Mouse (Mus musculus) neural tube, embryonic 14.5 days (tissue): Measurements from ENCODE around the gene Tprn. TPM values are rescaled to one million over a fixed set of nuclear protein-coding genes. Genes with fewer than 3 reads are reported as not detected.

Experiments used
- ATAC-seq: fragments of 200-750 bp; cut with Nextera tagmentation; 2 replicates; pipeline ENCODE4 v1.8.0; 2017; ENCODE audit warnings: low read depth, mild to moderate bottlenecking, moderate TSS enrichment, moderate library complexity
- H3K27ac ChIP-seq: fragments of 300-500 bp; sonication (generic); 2 replicates; pipeline ENCODE4 v1.5.1; 2014; ENCODE audit warnings: low read depth, mild to moderate bottlenecking, control low read depth, low read length, moderate library complexity, mixed read lengths
- H3K27me3 ChIP-seq: fragments of 300-500 bp; sonication (generic); 2 replicates; pipeline ENCODE4 v1.6.1; 2014; ENCODE audit warnings: low read length; ENCODE audit not compliant: control insufficient read depth, insufficient read depth
- H3K36me3 ChIP-seq: fragments of 300-500 bp; sonication (generic); 2 replicates; pipeline ENCODE4 v1.6.1; 2014; ENCODE audit warnings: low read length, mixed read lengths; ENCODE audit not compliant: control insufficient read depth, insufficient read depth
- H3K4me1 ChIP-seq: fragments of 300-500 bp; sonication (generic); 2 replicates; pipeline ENCODE4 v1.6.1; 2014; ENCODE audit warnings: low read length; ENCODE audit not compliant: control insufficient read depth, insufficient read depth
- H3K4me2 ChIP-seq: fragments of 300-500 bp; sonication (generic); 2 replicates; pipeline ENCODE4 v1.6.1; 2014; ENCODE audit warnings: mild to moderate bottlenecking, low read depth, low read length, control low read depth
- H3K4me3 ChIP-seq: fragments of 300-500 bp; sonication (generic); 2 replicates; pipeline ENCODE4 v1.5.1; 2014; ENCODE audit warnings: low read depth, low read length, control low read depth, mixed read lengths
- H3K9ac ChIP-seq: fragments of 300-500 bp; sonication (generic); replicated peaks from 2 replicates; pipeline ENCODE4 v1.6.1; 2014; ENCODE audit warnings: low read depth, mild to moderate bottlenecking, control low read depth, low read length, mixed read lengths
- H3K9me3 ChIP-seq: fragments of 300-500 bp; sonication (generic); 2 replicates; pipeline ENCODE4 v1.6.1; 2016; ENCODE audit warnings: low read length; ENCODE audit not compliant: control insufficient read depth
- WGBS: fragments of 180-500 bp; shearing (Covaris S2); extraction: QIAGEN DNeasy Blood & Tissue Kit; methylation state at CpG from one replicate; pipeline ENCODE4 v1.1.7; 2014; 5-methylcytosine and 5-hydroxymethylcytosine counted together
- polyA plus RNA-seq: library from polyadenylated mRNA; unstranded; fragments of >200 nt; fragmentation: Nextera tagmentation; extraction: Ambion mirVana; gene quantifications from 2 replicates; pipeline ENCODE4 v1.2.1, GENCODE M21; 2014

The Tprn gene
- polyA plus RNA-seq, 1 experiment from 2014 or later, result 11.5 TPM

GRCm38 (mm10) chr2:25285551-25285950 is 23.1 kb downstream of the Tprn start:
- H3K4me1 ChIP-seq, result peaks cover 7% of the 10 kb centered on the region
- no peak overlapping the region for H3K9ac ChIP-seq
- ATAC-seq, result no peak
- WGBS, result 98% methylated on average over 2 of the region's 2 CpGs
- no peak overlapping the region for H3K4me2 ChIP-seq
- no peak overlapping the region for H3K27ac ChIP-seq
- H3K36me3 ChIP-seq, result peaks cover 35% of the 10 kb centered on the region
- peaks cover 25% of the 10 kb centered on the region for H3K27me3 ChIP-seq
- no peak overlapping the region for H3K4me3 ChIP-seq
- H3K9me3 ChIP-seq, result no peaks in the 10 kb centered on the region

GRCm38 (mm10) chr2:25286314-25286713 is 23.9 kb downstream of the Tprn start:
- WGBS, result 95% methylated on average over 1 of the region's 1 CpGs
- no peak overlapping the region for H3K9ac ChIP-seq
- ATAC-seq, result no peak
- H3K4me3 ChIP-seq, result no peak overlapping the region
- H3K27ac ChIP-seq, result no peak overlapping the region
- H3K27me3 ChIP-seq, result peaks cover 32% of the 10 kb centered on the region
- H3K36me3 ChIP-seq, result peaks cover 32% of the 10 kb centered on the region
- H3K9me3 ChIP-seq, result no peaks in the 10 kb centered on the region
- H3K4me2 ChIP-seq, result no peak overlapping the region
- peaks cover 13% of the 10 kb centered on the region for H3K4me1 ChIP-seq

GRCm38 (mm10) chr2:25286837-25287636 is 24.6 kb downstream of the Tprn start:
- peaks cover 39% of the 10 kb centered on the region for H3K27me3 ChIP-seq
- peaks cover 13% of the 10 kb centered on the region for H3K4me1 ChIP-seq
- WGBS, result 52% methylated on average over 7 of the region's 7 CpGs
- H3K9me3 ChIP-seq, result no peaks in the 10 kb centered on the region
- peaks cover 27% of the 10 kb centered on the region for H3K36me3 ChIP-seq
- H3K27ac ChIP-seq, result no peak overlapping the region
- H3K9ac ChIP-seq, result no peak overlapping the region
- H3K4me3 ChIP-seq, result no peak overlapping the region
- no peak overlapping the region for H3K4me2 ChIP-seq
- no peak for ATAC-seq

- WGBS, result 90% methylated on average over 6 of the region's 6 CpGs
- Histone ChIP-seq H3K27me3 (peaks cover 47% of the 10 kb centered on the region), H3K4me2 (no peak within 1 kb of the TSS), H3K9ac (no peak within 1 kb of the TSS), H3K4me1 (peaks cover 18% of the 10 kb centered on the region), H3K36me3 (peaks cover 18% of the 10 kb centered on the region), H3K4me3 (no peak within 1 kb of the TSS), H3K9me3 (no peaks in the 10 kb centered on the region), H3K27ac (no peak within 1 kb of the TSS)
- no peak for ATAC-seq
Measured at GRCm38 (mm10) chr2:25287927-25288649, 25.7 kb downstream of the Tprn start, which contains the start of gene Tmem210. Gene Tmem210, plus strand, starts transcription at chr2:25288145.

- H3K9ac ChIP-seq, result no peak overlapping the region
- no peak overlapping the region for H3K27ac ChIP-seq
- 81% methylated on average over 7 of the region's 7 CpGs for WGBS
- peaks cover 52% of the 10 kb centered on the region for H3K27me3 ChIP-seq
- no peaks in the 10 kb centered on the region for H3K9me3 ChIP-seq
- H3K36me3 ChIP-seq, result peaks cover 15% of the 10 kb centered on the region
- no peak overlapping the region for H3K4me2 ChIP-seq
- no peak for ATAC-seq
- peaks cover 18% of the 10 kb centered on the region for H3K4me1 ChIP-seq
- H3K4me3 ChIP-seq, result no peak overlapping the region
Measured at GRCm38 (mm10) chr2:25288734-25289345, 26.4 kb downstream of the Tprn start.

GRCm38 (mm10) chr2:25289651-25290050 is 27.2 kb downstream of the Tprn start, which contains the start of gene Lrrc26:
Gene Lrrc26, plus strand, starts transcription at chr2:25289915.
- Histone ChIP-seq H3K27me3 (peaks cover 52% of the 10 kb centered on the region), H3K4me2 (peak within 1 kb of the TSS; percentile 41), H3K9me3 (no peaks in the 10 kb centered on the region), H3K4me1 (peaks cover 18% of the 10 kb centered on the region), H3K4me3 (peak within 1 kb of the TSS; percentile 15), H3K9ac (peak within 1 kb of the TSS; percentile 21), H3K36me3 (peaks cover 12% of the 10 kb centered on the region), H3K27ac (no peak within 1 kb of the TSS)
- no peak for ATAC-seq
- 11% methylated on average over 11 of the region's 11 CpGs for WGBS

- Histone ChIP-seq H3K4me2 (peak overlapping the region; percentile 41), H3K9ac (peak overlapping the region; percentile 21; the same call in 1 of the 2 replicates), H3K27ac (no peak overlapping the region), H3K4me1 (peaks cover 18% of the 10 kb centered on the region), H3K9me3 (no peaks in the 10 kb centered on the region), H3K36me3 (peaks cover 6% of the 10 kb centered on the region), H3K4me3 (peak overlapping the region; percentile 15), H3K27me3 (peaks cover 52% of the 10 kb centered on the region)
- ATAC-seq, result peak; percentile 38; the same call in 1 of the 2 replicates
- 2% methylated on average over 54 of the region's 54 CpGs for WGBS
Measured at GRCm38 (mm10) chr2:25290101-25290815, 27.8 kb downstream of the Tprn start.

GRCm38 (mm10) chr2:25290816-25291130 is 28.4 kb downstream of the Tprn start:
- peaks cover 52% of the 10 kb centered on the region for H3K27me3 ChIP-seq

More at GRCm38 (mm10) chr2:25290816-25291130, 28.4 kb downstream of the Tprn start:
- no peak overlapping the region for H3K9ac ChIP-seq
- ATAC-seq, result no peak
- peak overlapping the region; percentile 41 for H3K4me2 ChIP-seq
- H3K9me3 ChIP-seq, result no peaks in the 10 kb centered on the region
- H3K27ac ChIP-seq, result no peak overlapping the region
- H3K4me1 ChIP-seq, result peaks cover 18% of the 10 kb centered on the region
- H3K4me3 ChIP-seq, result peak overlapping the region; percentile 15; the same call in 1 of the 2 replicates
- 2% methylated on average over 18 of the region's 18 CpGs for WGBS
- peaks cover 4% of the 10 kb centered on the region for H3K36me3 ChIP-seq
